Mouse (Mus musculus) lung, postnatal 10 days (tissue): Measurements from ENCODE around the gene Psmf1.
A peak's percentile ranks its signal among the peaks of the same experiment; 100 is the strongest.

Experiments
- DNase-seq: peaks from one replicate; pipeline ENCODE4 v3.0.0; 2021

Psmf1 gene

GRCm38 (mm10) chr2:151733151-151733865 lies 10.7 kb downstream of the Psmf1 start:
- no peak for DNase-seq

- no peak for DNase-seq
Observed at GRCm38 (mm10) chr2:151724094-151724493, 19.9 kb downstream of the Psmf1 start.

- DNase-seq: peak; percentile 8
Observed at GRCm38 (mm10) chr2:151716318-151717055, 27.5 kb downstream of the Psmf1 start.

GRCm38 (mm10) chr2:151715526-151715925 lies 28.5 kb downstream of the Psmf1 start:
- no peak for DNase-seq

GRCm38 (mm10) chr2:151712647-151713046 lies 31.3 kb downstream of the Psmf1 start:
- DNase-seq: peak; percentile 6

GRCm38 (mm10) chr2:151702851-151703190 lies 41.2 kb downstream of the Psmf1 start:
- DNase-seq: no peak

GRCm38 (mm10) chr2:151702146-151702850 lies 41.7 kb downstream of the Psmf1 start:
- peak; percentile 47 for DNase-seq

- no peak for DNase-seq
Observed at GRCm38 (mm10) chr2:151701231-151702145, 42.5 kb downstream of the Psmf1 start, which contains the start of gene Tmem74b. TSS of gene Tmem74b (plus strand) at chr2:151702008.

GRCm38 (mm10) chr2:151682976-151683375 lies 61.0 kb downstream of the Psmf1 start:
- DNase-seq: no peak

- peak; percentile 28 for DNase-seq
Observed at GRCm38 (mm10) chr2:151682357-151682756, 61.6 kb downstream of the Psmf1 start.

GRCm38 (mm10) chr2:151676234-151676633 lies 67.8 kb downstream of the Psmf1 start:
- peak; percentile 11 for DNase-seq

- no peak for DNase-seq
Observed at GRCm38 (mm10) chr2:151670968-151671329, 73.0 kb downstream of the Psmf1 start.

- peak; percentile 22 for DNase-seq
Observed at GRCm38 (mm10) chr2:151670026-151670967, 73.7 kb downstream of the Psmf1 start.

GRCm38 (mm10) chr2:151668433-151668832 lies 75.6 kb downstream of the Psmf1 start, which contains the start of gene Rad21l:
TSS of gene Rad21l (minus strand) at chr2:151668533.
- no peak for DNase-seq
